Mouse (Mus musculus): ENCODE measurements around the gene Lsm4. TPM values are rescaled to one million over a fixed set of nuclear protein-coding genes. Genes with fewer than 3 reads are reported as not detected.

Gene Lsm4
- total RNA-seq, 2 experiments from 2014 or later = 65.0 to 70.9 TPM

- DNase-seq (ENCODE audit: low spot score in 2 of 2) = no peak
Measured at GRCm38 (mm10) chr8:70724216-70724615, 51.2 kb downstream of the Lsm4 start.

GRCm38 (mm10) chr8:70725792-70726447 lies 52.9 kb downstream of the Lsm4 start:
- DNase-seq (ENCODE audit: low spot score in 2 of 2) = no peak

GRCm38 (mm10) chr8:70726721-70727120 lies 53.7 kb downstream of the Lsm4 start:
- no peak for DNase-seq (ENCODE audit: low spot score in 2 of 2)

Other genes starting within 250 kb of the Lsm4 start
- gene Crtc1, start 233.7 kb upstream of the Lsm4 start, total RNA-seq (2021) = 100 to 1,000 TPM; 152 to 154 TPM
- 10 to 100 TPM; 43.7 to 44.4 TPM for gene Klhl26, start 196.3 kb upstream of the Lsm4 start, total RNA-seq (2021)
- 100 to 1,000 TPM; 295 to 296 TPM for gene Tmem59l, start 185.9 kb upstream of the Lsm4 start, total RNA-seq (2021)
- 1 to 10 TPM; 1.5 to 2.8 TPM for gene Crlf1, start 180.1 kb upstream of the Lsm4 start, total RNA-seq (2021)
- gene Rex1bd, start 166.5 kb upstream of the Lsm4 start, total RNA-seq (2021) = 100 to 1,000 TPM; 118 to 122 TPM
- 100 to 1,000 TPM; 924 to 953 TPM for gene Uba52, start 162.4 kb upstream of the Lsm4 start, total RNA-seq (2021)
- 100 to 1,000 TPM; 407 to 421 TPM for gene Fkbp8, start 145.5 kb upstream of the Lsm4 start, total RNA-seq (2021)
- gene Kxd1, start 145.3 kb upstream of the Lsm4 start, total RNA-seq (2021) = 10 to 100 TPM; 44.8 to 46.4 TPM
- 10 to 100 TPM; 19.0 to 21.6 TPM for gene Ell, start 133.8 kb upstream of the Lsm4 start, total RNA-seq (2021)
- 10 to 100 TPM; 50.4 to 60.8 TPM for gene Isyna1, start 78.9 kb upstream of the Lsm4 start, total RNA-seq (2021)
- 100 to 1,000 TPM; 250 to 264 TPM for gene Ssbp4, start 64.4 kb upstream of the Lsm4 start, total RNA-seq (2021)
- 1 to 10 TPM in 1 of 2 experiments, under 1 TPM in 1; 0.70 to 1.0 TPM for gene Lrrc25, start 57.1 kb upstream of the Lsm4 start, total RNA-seq (2021)
- not detected for gene Gdf15, start 40.8 kb upstream of the Lsm4 start, total RNA-seq (2021)
- 10 to 100 TPM; 11.6 to 17.9 TPM for gene Pgpep1, start 12.9 kb upstream of the Lsm4 start, total RNA-seq (2021)
- 100 to 1,000 TPM; 221 to 289 TPM for gene Jund, start 25.7 kb downstream of the Lsm4 start, total RNA-seq (2021)
- gene Iqcn, start 30.2 kb downstream of the Lsm4 start, total RNA-seq (2021) = under 1 TPM; 0.09 to 0.16 TPM
- not detected for gene Gm3336, start 45.3 kb downstream of the Lsm4 start, total RNA-seq (2021)
- gene Pde4c, start 50.5 kb downstream of the Lsm4 start, total RNA-seq (2021) = 1 to 10 TPM; 1.6 to 3.4 TPM
- gene Rab3a, start 81.4 kb downstream of the Lsm4 start, total RNA-seq (2021) = 100 to 1,000 TPM; 870 to 892 TPM
- gene Mpv17l2, start 87.7 kb downstream of the Lsm4 start, total RNA-seq (2021) = 10 to 100 TPM; 31.3 to 31.4 TPM
- 100 to 1,000 TPM; 150 to 153 TPM for gene Pik3r2, start 103.5 kb downstream of the Lsm4 start, total RNA-seq (2021)
- gene Mast3, start 131.8 kb downstream of the Lsm4 start, total RNA-seq (2021) = 100 to 1,000 TPM; 317 to 334 TPM
- gene Il12rb1, start 135.2 kb downstream of the Lsm4 start, total RNA-seq (2021) = under 1 TPM; 0.63 to 0.77 TPM
- 10 to 100 TPM; 12.0 to 13.3 TPM for gene Arrdc2, start 166.5 kb downstream of the Lsm4 start, total RNA-seq (2021)
- 10 to 100 TPM; 17.4 to 19.3 TPM for gene Kcnn1, start 190.0 kb downstream of the Lsm4 start, total RNA-seq (2021)
- gene Ccdc124, start 200.7 kb downstream of the Lsm4 start, total RNA-seq (2021) = 100 to 1,000 TPM; 101 to 102 TPM
- 10 to 100 TPM; 12.8 to 13.0 TPM for gene Slc5a5, start 219.5 kb downstream of the Lsm4 start, total RNA-seq (2021)
- gene Rpl18a, start 224.2 kb downstream of the Lsm4 start, total RNA-seq (2021) = 100 to 1,000 TPM; 682 to 726 TPM
- gene Map1s, start 232.7 kb downstream of the Lsm4 start, total RNA-seq (2021) = 10 to 100 TPM; 87.1 to 98.0 TPM